Mouse (Mus musculus) T-helper 2 cell (primary cell): ENCODE data around the gene Tufm.

Experiments used
- in situ Hi-C: fragments of 300-600 bp; cut with MboI, MseI; formaldehyde crosslinking; loops from one replicate; pipeline ENCODE4 v1.15.1; 2025; ENCODE audit warnings: high pct_unique_total_duplicates

Tufm gene

GRCm38 (mm10) chr7:126497966-126498365 lies 10.8 kb downstream of the Tufm start:
- in situ Hi-C loops, result no loop called here

- in situ Hi-C loops, result no loop called here
Observed at GRCm38 (mm10) chr7:126499416-126499815, 12.3 kb downstream of the Tufm start.

- in situ Hi-C loops, result no loop called here
Observed at GRCm38 (mm10) chr7:126501684-126502022, 14.5 kb downstream of the Tufm start.

- in situ Hi-C loops, result no loop called here
Observed at GRCm38 (mm10) chr7:126502023-126502741, 15.0 kb downstream of the Tufm start.

- in situ Hi-C loops, result no loop called here
Observed at GRCm38 (mm10) chr7:126502751-126503150, 15.6 kb downstream of the Tufm start.

GRCm38 (mm10) chr7:126503273-126503878 lies 16.2 kb downstream of the Tufm start, which contains the start of gene Atxn2l:
Gene Atxn2l, minus strand, starts transcription at chr7:126503437.
- in situ Hi-C loops, result no loop called here

- in situ Hi-C loops, result no loop called here
Observed at GRCm38 (mm10) chr7:126504913-126505312, 17.8 kb downstream of the Tufm start.

GRCm38 (mm10) chr7:126507126-126507778 lies 20.1 kb downstream of the Tufm start:
- in situ Hi-C loops, result no loop called here

GRCm38 (mm10) chr7:126511287-126511686 lies 24.1 kb downstream of the Tufm start:
- in situ Hi-C loops, result no loop called here

GRCm38 (mm10) chr7:126518261-126518941 lies 31.2 kb downstream of the Tufm start:
- in situ Hi-C loops, result no loop called here

- in situ Hi-C loops, result no loop called here
Observed at GRCm38 (mm10) chr7:126519513-126519912, 32.4 kb downstream of the Tufm start.

GRCm38 (mm10) chr7:126523316-126523715 lies 36.2 kb downstream of the Tufm start:
- in situ Hi-C loops, result loop anchor here (10.0 kb wide), 1 partner anchor 199 kb away; no protein-coding TSS in a partner anchor

GRCm38 (mm10) chr7:126528166-126528577 lies 41.0 kb downstream of the Tufm start:
- in situ Hi-C loops, result loop anchor here (5.0 to 10.0 kb wide), 3 partner anchors 51 to 203 kb away; partner anchors contain the start of gene Sh2b1

- in situ Hi-C loops, result no loop called here
Observed at GRCm38 (mm10) chr7:126533434-126533833, 46.3 kb downstream of the Tufm start.

GRCm38 (mm10) chr7:126535766-126536165 lies 48.6 kb downstream of the Tufm start:
- in situ Hi-C loops, result no loop called here

- in situ Hi-C loops, result no loop called here
Observed at GRCm38 (mm10) chr7:126536466-126536865, 49.3 kb downstream of the Tufm start.

GRCm38 (mm10) chr7:126537820-126538585 lies 50.8 kb downstream of the Tufm start:
- in situ Hi-C loops, result no loop called here
